Comparison of ENCODE assay signal across 8 mouse cellular contexts in genomic region chr2:37703230-37703954, GRCm38 (mm10). TPM values are rescaled to one million over a fixed set of nuclear protein-coding genes. Genes with fewer than 3 reads are reported as not detected.
DNase-seq lines count a peak whose midpoint lies in the region; ATAC-seq and TF ChIP-seq lines count a peak whose summit lies in the region.

Gene Strbp, minus strand, starts transcription at chr2:37703859.

- no peak for TF ChIP-seq EP300 in liver, embryonic 14.5 days (IDR thresholded peaks at IDR 0.05; ENCODE audit: low read depth)

- peak within 1 kb of the TSS; percentile 82 for H3K27ac ChIP-seq in forebrain, embryonic 11.5 days (ENCODE audit: low read depth, low read length)
- H3K27ac ChIP-seq in heart, embryonic 16.5 days (ENCODE audit: low read length): peak within 1 kb of the TSS; percentile 94
- peak within 1 kb of the TSS; percentile 12; the same call in 1 of the 2 replicates for H3K27ac ChIP-seq in liver, embryonic 14.5 days
- H3K27ac ChIP-seq in stomach, embryonic 15.5 days: peak within 1 kb of the TSS; percentile 94

- TF ChIP-seq CTCF in E14TG2a.4 (conservative IDR thresholded peaks at IDR 0.05; ENCODE audit: low read length): no peak
- no peak for TF ChIP-seq CTCF in liver, embryonic 14.5 days (IDR thresholded peaks at IDR 0.05; ENCODE audit: low read depth)

- H3K4me3 ChIP-seq in E14TG2a.4 (replicated peaks; ENCODE audit: low read length): peak within 1 kb of the TSS; percentile 94
- H3K4me3 ChIP-seq in forebrain, embryonic 11.5 days (ENCODE audit: low read depth, low read length): peak within 1 kb of the TSS; percentile 96
- peak within 1 kb of the TSS; percentile 86 for H3K4me3 ChIP-seq in heart, embryonic 16.5 days (ENCODE audit: low read length)
- H3K4me3 ChIP-seq in liver, embryonic 14.5 days (ENCODE audit: insufficient read depth in 1 of 2, low read depth in 2 of 2, low read length in 2 of 2): peak within 1 kb of the TSS; percentile 67 to 83
- H3K4me3 ChIP-seq in stomach, embryonic 15.5 days (replicated peaks): peak within 1 kb of the TSS; percentile 92

- DNase-seq in c-Kit-positive CD71-positive TER-119-negative erythroid progenitor cells, embryonic 14.5 days (ENCODE audit: low read depth): peak; percentile 77
- peak; percentile 97 for DNase-seq in forebrain, embryonic 11.5 days (ENCODE audit: low spot score)
- DNase-seq in kidney, postnatal 25 days: peak; percentile 95 to 97
- peak; percentile 82 to 83 (median 83) for DNase-seq in liver, embryonic 14.5 days (ENCODE audit: low read depth in 3 of 3, low spot score in 3 of 3)
- peak; percentile 90 for DNase-seq in neural tube, embryonic 10.5 days (ENCODE audit: extremely low spot score, low spot score)

- H3K9ac ChIP-seq in forebrain, embryonic 11.5 days (ENCODE audit: low read length): peak within 1 kb of the TSS; percentile 96
- H3K9ac ChIP-seq in heart, embryonic 16.5 days (ENCODE audit: low read length): peak within 1 kb of the TSS; percentile 93
- H3K9ac ChIP-seq in liver, embryonic 14.5 days (replicated peaks): peak within 1 kb of the TSS; percentile 85
- peak within 1 kb of the TSS; percentile 94 for H3K9ac ChIP-seq in stomach, embryonic 15.5 days

- H3K9me3 ChIP-seq in E14TG2a.4 (ENCODE audit: low read length): no peaks in the 10 kb centered on the region
- no peaks in the 10 kb centered on the region for H3K9me3 ChIP-seq in forebrain, embryonic 11.5 days (ENCODE audit: control insufficient read depth, low read length)
- H3K9me3 ChIP-seq in heart, embryonic 16.5 days (replicated peaks; ENCODE audit: control insufficient read depth, low read length): no peaks in the 10 kb centered on the region
- H3K9me3 ChIP-seq in liver, embryonic 14.5 days (ENCODE audit: control insufficient read depth, low read length): no peaks in the 10 kb centered on the region
- H3K9me3 ChIP-seq in stomach, embryonic 15.5 days: no peaks in the 10 kb centered on the region

- ATAC-seq in forebrain, embryonic 11.5 days (replicated peaks; ENCODE audit: low FRiP score): peak; percentile 92
- peak; percentile 93 for ATAC-seq in heart, embryonic 16.5 days (replicated peaks; ENCODE audit: extremely low read depth, insufficient read depth, low FRiP score)
- peak; percentile 93 for ATAC-seq in liver, embryonic 14.5 days (ENCODE audit: insufficient read depth)
- ATAC-seq in stomach, embryonic 15.5 days (ENCODE audit: insufficient read depth, low FRiP score, low read depth): peak; percentile 95

- peaks cover 13% of the 10 kb centered on the region; the same call in 1 of the 2 replicates for H3K27me3 ChIP-seq in E14TG2a.4 (ENCODE audit: insufficient read depth, low read length)
- no peaks in the 10 kb centered on the region for H3K27me3 ChIP-seq in forebrain, embryonic 11.5 days (ENCODE audit: control insufficient read depth, insufficient read depth, low read length)
- H3K27me3 ChIP-seq in heart, embryonic 16.5 days (ENCODE audit: control insufficient read depth, insufficient read depth, low read length): no peaks in the 10 kb centered on the region
- H3K27me3 ChIP-seq in liver, embryonic 14.5 days (ENCODE audit: control insufficient read depth, insufficient read depth, low read length): peaks cover 8% of the 10 kb centered on the region
- H3K27me3 ChIP-seq in stomach, embryonic 15.5 days (replicated peaks): no peaks in the 10 kb centered on the region

- H3K36me3 ChIP-seq in E14TG2a.4 (ENCODE audit: insufficient read depth, low read length): peaks cover 5% of the 10 kb centered on the region; the same call in 1 of the 2 replicates
- no peaks in the 10 kb centered on the region; the same call in 1 of the 2 replicates for H3K36me3 ChIP-seq in forebrain, embryonic 11.5 days (ENCODE audit: control insufficient read depth, insufficient read depth, low read length)
- H3K36me3 ChIP-seq in heart, embryonic 16.5 days (ENCODE audit: control insufficient read depth, insufficient read depth): no peaks in the 10 kb centered on the region
- H3K36me3 ChIP-seq in liver, embryonic 14.5 days (replicated peaks; ENCODE audit: control insufficient read depth, insufficient read depth, low read depth): no peaks in the 10 kb centered on the region
- no peaks in the 10 kb centered on the region for H3K36me3 ChIP-seq in stomach, embryonic 15.5 days

- peaks cover 25% of the 10 kb centered on the region for H3K4me1 ChIP-seq in E14TG2a.4 (replicated peaks; ENCODE audit: low read depth, low read length)
- H3K4me1 ChIP-seq in forebrain, embryonic 11.5 days (replicated peaks; ENCODE audit: control insufficient read depth, insufficient read depth, low read length): 0 out of 2 replicates have a peak, but pooled peaks cover 3% of the 10 kb centered on the region
- peaks cover 17% of the 10 kb centered on the region for H3K4me1 ChIP-seq in heart, embryonic 16.5 days (ENCODE audit: control insufficient read depth, insufficient read depth, low read length)
- H3K4me1 ChIP-seq in liver, embryonic 14.5 days (replicated peaks; ENCODE audit: control insufficient read depth in 2 of 2, insufficient read depth in 2 of 2, low read length in 1 of 2): peaks cover 5 to 12% of the 10 kb centered on the region in 2 experiments
- H3K4me1 ChIP-seq in stomach, embryonic 15.5 days: 0 out of 2 replicates have a peak, but pooled peaks cover 9% of the 10 kb centered on the region

- peak within 1 kb of the TSS; percentile 86 for H3K4me2 ChIP-seq in forebrain, embryonic 11.5 days (ENCODE audit: low read depth, low read length, severe bottlenecking)
- peak within 1 kb of the TSS; percentile 85 for H3K4me2 ChIP-seq in heart, embryonic 16.5 days (ENCODE audit: low read depth, low read length)
- H3K4me2 ChIP-seq in liver, embryonic 14.5 days (ENCODE audit: low read depth): peak within 1 kb of the TSS; percentile 77
- H3K4me2 ChIP-seq in stomach, embryonic 15.5 days: peak within 1 kb of the TSS; percentile 93

- WGBS in forebrain, embryonic 11.5 days: under 1% methylated on average over 88 of the region's 98 CpGs
- under 1% methylated on average over 86 of the region's 98 CpGs for WGBS in heart, embryonic 16.5 days
- WGBS in liver, embryonic 14.5 days (ENCODE audit: insufficient replicate concordance): under 1% methylated on average over 78 of the region's 98 CpGs
- WGBS in stomach, embryonic 15.5 days: under 1% methylated on average over 70 of the region's 98 CpGs

RNA-seq across cellular contexts. Expression of gene Strbp, which starts in this region (rescaled TPM):
- polyA plus RNA-seq in forebrain, embryonic 11.5 days (2014; fragmentation: Nextera tagmentation; extraction: Ambion mirVana): 102 and 103 TPM in 2 replicates
- 21.9 and 24.9 TPM in 2 replicates for polyA plus RNA-seq in heart, embryonic 16.5 days (2015; fragmentation: Nextera tagmentation; extraction: Ambion mirVana)
- 3.1 and 8.3 TPM in 2 replicates for polyA plus RNA-seq in liver, embryonic 14.5 days (2012; rRNA removed)
- polyA plus RNA-seq in liver, embryonic 14.5 days (2014; fragmentation: Nextera tagmentation; extraction: Ambion mirVana): 16.4 and 18.7 TPM in 2 replicates
- polyA plus RNA-seq in stomach, embryonic 15.5 days (2015; fragmentation: Nextera tagmentation; extraction: Ambion mirVana): 28.8 and 30.6 TPM in 2 replicates

Comparison
In these comparisons a context has a peak if more than half of its experiments do, and no peak if none do; other contexts are left out.
1. Peak in every context shown above with its lines: DNase-seq, ATAC-seq, H3K4me3 ChIP-seq and H3K27ac ChIP-seq.
2. H3K27ac ChIP-seq: peak in every context shown above with its lines; median percentile 94 in heart, embryonic 16.5 days; 94 in stomach, embryonic 15.5 days; 82 in forebrain, embryonic 11.5 days; 12 in liver, embryonic 14.5 days.